Mouse (Mus musculus) forebrain, embryonic 14.5 days (tissue): ENCODE measurements around the gene Psmb2. TPM values are rescaled to one million over a fixed set of nuclear protein-coding genes. Genes with fewer than 3 reads are reported as not detected.

ENCODE experiments used
- ATAC-seq: fragments of 200-750 bp; cut with Nextera tagmentation; 2 replicates; pipeline ENCODE4 v1.8.0; 2017; ENCODE audit warnings: mild to moderate bottlenecking, moderate library complexity
- DNase-seq: peaks from one replicate; pipeline ENCODE4 v3.0.0-alpha.2; 2015; ENCODE audit warnings: low spot score
- H3K27ac ChIP-seq: fragments of 300-500 bp; sonication (generic); 2 replicates; pipeline ENCODE4 v1.5.1; 2014; ENCODE audit warnings: low read depth, mild to moderate bottlenecking, control low read depth, low read length, moderate library complexity
- H3K27me3 ChIP-seq: fragments of 300-500 bp; sonication (generic); replicated peaks from 2 replicates; pipeline ENCODE4 v1.6.1; 2014; ENCODE audit warnings: low read length, control low read depth, mixed read lengths; ENCODE audit not compliant: control insufficient read depth, insufficient read depth
- H3K36me3 ChIP-seq: fragments of 300-500 bp; sonication (generic); 2 replicates; pipeline ENCODE4 v1.6.1; 2014; ENCODE audit warnings: low read length, control low read depth; ENCODE audit not compliant: control insufficient read depth, insufficient read depth
- H3K4me1 ChIP-seq: fragments of 300-500 bp; sonication (generic); 2 replicates; pipeline ENCODE4 v1.6.1; 2014; ENCODE audit warnings: antibody characterized with exemption, low read length, control low read depth; ENCODE audit not compliant: control insufficient read depth, insufficient read depth
- H3K4me2 ChIP-seq: fragments of 300-500 bp; sonication (generic); 2 replicates; pipeline ENCODE4 v1.6.1; 2014; ENCODE audit warnings: mild to moderate bottlenecking, control low read depth, low read length
- H3K4me3 ChIP-seq: fragments of 300-500 bp; sonication (generic); 2 replicates; pipeline ENCODE4 v1.5.1; 2014; ENCODE audit warnings: low read depth, low read length, control low read depth
- H3K9ac ChIP-seq: fragments of 300-500 bp; sonication (generic); 2 replicates; pipeline ENCODE4 v1.6.1; 2014; ENCODE audit warnings: mild to moderate bottlenecking, low read length, control low read depth, moderate library complexity
- H3K9me3 ChIP-seq: fragments of 300-500 bp; sonication (generic); replicated peaks from 2 replicates; pipeline ENCODE4 v1.6.1; 2016; ENCODE audit warnings: low read length, control low read depth, mixed read lengths; ENCODE audit not compliant: control insufficient read depth
- WGBS: fragments of 180-500 bp; shearing (Covaris S2); extraction: QIAGEN DNeasy Blood & Tissue Kit; methylation state at CpG from one replicate; pipeline ENCODE4 v1.1.7; 2014; 5-methylcytosine and 5-hydroxymethylcytosine counted together
- polyA plus RNA-seq: library from polyadenylated mRNA; unstranded; fragments of >200 nt; fragmentation: Nextera tagmentation; extraction: Ambion mirVana; gene quantifications from 2 replicates; pipeline ENCODE4 v1.2.1, GENCODE M21; 2014

Gene Psmb2
- polyA plus RNA-seq, 1 experiment from 2014 or later, result 584 TPM

- Histone ChIP-seq H3K9ac (peak within 1 kb of the TSS; percentile 90), H3K4me2 (peak within 1 kb of the TSS; percentile 85), H3K27me3 (no peaks in the 10 kb centered on the region), H3K27ac (peak within 1 kb of the TSS; percentile 95), H3K4me3 (peak within 1 kb of the TSS; percentile 89), H3K36me3 (peaks cover 23% of the 10 kb centered on the region), H3K4me1 (peaks cover 42% of the 10 kb centered on the region), H3K9me3 (no peaks in the 10 kb centered on the region)
- DNase-seq (peak; percentile 98), ATAC-seq (peak; percentile 98)
- WGBS, result under 1% methylated on average over 66 of the region's 71 CpGs
These were observed 76.1 kb downstream of the Psmb2 start, which contains the start of the genes Ncdn and AU040320 for GRCm38 (mm10) chr4:126753268-126754230. Gene Ncdn (minus strand): TSS chr4:126753438. Gene AU040320 (plus strand): TSS chr4:126753544.

- ATAC-seq, result no peak
These were observed 76.8 kb downstream of the Psmb2 start for GRCm38 (mm10) chr4:126754231-126754611.

GRCm38 (mm10) chr4:126754736-126755374 is 77.4 kb downstream of the Psmb2 start:
- Histone ChIP-seq H3K27ac (no peak overlapping the region; the same call in 1 of the 2 replicates), H3K4me1 (peaks cover 38% of the 10 kb centered on the region), H3K36me3 (peaks cover 17% of the 10 kb centered on the region), H3K4me2 (peak overlapping the region; percentile 85), H3K27me3 (no peaks in the 10 kb centered on the region), H3K9ac (peak overlapping the region; percentile 21; the same call in 1 of the 2 replicates), H3K4me3 (peak overlapping the region; percentile 89), H3K9me3 (no peaks in the 10 kb centered on the region)
- DNase-seq (no peak), ATAC-seq (no peak)
- WGBS, result 37% methylated on average over 12 of the region's 12 CpGs

More at GRCm38 (mm10) chr4:126754231-126754611, 76.8 kb downstream of the Psmb2 start:
- Histone ChIP-seq H3K4me1 (peaks cover 42% of the 10 kb centered on the region), H3K27me3 (no peaks in the 10 kb centered on the region), H3K4me3 (peak overlapping the region; percentile 89), H3K9ac (peak overlapping the region; percentile 90), H3K36me3 (peaks cover 18% of the 10 kb centered on the region), H3K4me2 (peak overlapping the region; percentile 85), H3K27ac (peak overlapping the region; percentile 95; the same call in 1 of the 2 replicates), H3K9me3 (no peaks in the 10 kb centered on the region)
- no peak for DNase-seq
- under 1% methylated on average over 12 of the region's 12 CpGs for WGBS

DNA sequence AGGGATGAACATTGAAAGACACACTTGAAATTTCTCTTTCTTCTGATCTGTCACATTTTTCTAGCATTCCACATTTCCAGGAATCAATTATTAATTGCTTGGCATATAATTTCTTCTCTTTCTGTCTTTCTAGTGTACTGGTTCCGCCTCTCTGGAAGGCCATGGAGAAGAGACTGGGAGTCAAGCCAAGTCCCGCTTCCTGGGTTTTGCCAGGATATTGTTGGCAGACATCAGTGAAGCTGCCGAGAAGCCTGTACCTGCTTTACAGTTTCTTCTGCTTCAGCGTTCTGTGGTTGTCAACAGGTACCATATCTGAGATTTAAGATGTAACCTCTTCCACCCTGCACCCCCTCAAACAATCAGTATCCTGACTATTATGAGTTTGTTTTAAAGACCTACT is 79.3 kb downstream of the Psmb2 start:
- no peaks in the 10 kb centered on the region for H3K9me3 ChIP-seq
- no peak for ATAC-seq
- H3K4me2 ChIP-seq, result no peak overlapping the region
- no peak overlapping the region for H3K27ac ChIP-seq
- 58% methylated on average over 4 of the region's 4 CpGs for WGBS
- no peak overlapping the region for H3K4me3 ChIP-seq
- peaks cover 20% of the 10 kb centered on the region for H3K4me1 ChIP-seq
- no peak overlapping the region for H3K9ac ChIP-seq
- H3K36me3 ChIP-seq, result peaks cover 31% of the 10 kb centered on the region
- DNase-seq, result peak; percentile 59
- H3K27me3 ChIP-seq, result no peaks in the 10 kb centered on the region

DNA sequence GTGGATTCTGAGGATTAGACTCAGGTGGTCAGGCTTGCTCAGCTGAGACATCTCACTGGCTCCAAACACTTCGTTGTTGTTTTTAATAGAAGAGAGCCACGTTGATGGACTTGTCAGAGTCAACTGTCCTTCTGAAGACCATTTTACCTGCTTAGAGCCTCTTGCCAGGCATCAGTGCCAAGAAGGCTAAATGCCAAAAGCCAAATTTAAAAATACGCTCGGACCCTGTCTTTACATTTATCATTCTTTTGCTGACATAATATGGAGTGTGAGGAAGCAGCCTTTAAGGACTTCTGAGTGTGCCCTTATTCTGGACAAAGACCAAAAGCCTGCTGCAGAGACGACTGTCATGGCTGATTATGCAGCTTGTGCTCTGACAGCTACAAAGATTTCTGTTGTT is 80.9 kb downstream of the Psmb2 start:
- H3K4me1 ChIP-seq, result peaks cover 14% of the 10 kb centered on the region
- DNase-seq (no peak), ATAC-seq (no peak)
- no peaks in the 10 kb centered on the region for H3K9me3 ChIP-seq
- no peak overlapping the region for H3K27ac ChIP-seq
- H3K4me3 ChIP-seq, result no peak overlapping the region
- WGBS, result 81% methylated on average over 5 of the region's 5 CpGs
- H3K4me2 ChIP-seq, result no peak overlapping the region
- H3K27me3 ChIP-seq, result no peaks in the 10 kb centered on the region
- peaks cover 38% of the 10 kb centered on the region for H3K36me3 ChIP-seq
- H3K9ac ChIP-seq, result no peak overlapping the region

Other genes with a start within 250 kb of the Psmb2 start
- gene Ago3, start 248.1 kb upstream of the Psmb2 start, polyA plus RNA-seq, result 7.7 and 13.4 TPM in 2 replicates
- 19.0 and 22.1 TPM in 2 replicates for gene Ago1, start 209.0 kb upstream of the Psmb2 start, polyA plus RNA-seq
- 5.7 and 6.4 TPM in 2 replicates for gene Ago4, start 144.2 kb upstream of the Psmb2 start, polyA plus RNA-seq
- 17.6 and 20.1 TPM in 2 replicates for gene Clspn, start 120.7 kb upstream of the Psmb2 start, polyA plus RNA-seq
- 3.4 and 4.1 TPM in 2 replicates for gene 5730409E04Rik, start 67.8 kb upstream of the Psmb2 start, polyA plus RNA-seq
- gene Tfap2e, start 58.6 kb downstream of the Psmb2 start, polyA plus RNA-seq, result 0.69 and 1.0 TPM in 2 replicates
- gene Ncdn, start 75.8 kb downstream of the Psmb2 start, polyA plus RNA-seq, result 47.8 and 79.3 TPM in 2 replicates
- 28.2 and 35.4 TPM in 2 replicates for gene AU040320, start 75.9 kb downstream of the Psmb2 start, polyA plus RNA-seq